Mouse (Mus musculus) ovary, postnatal 10 days (tissue): ENCODE measurements at regions not wholly inside any gene's neighbourhood (a gene's known extent, or its start where the extent isn't known, plus 50 kb on each side); places are given as distances from the start of the nearest gene placed in this dataset.

Experiments used
- DNase-seq: peaks from one replicate; pipeline ENCODE4 v3.0.0; 2022; ENCODE audit warnings: low spot score

DNA sequence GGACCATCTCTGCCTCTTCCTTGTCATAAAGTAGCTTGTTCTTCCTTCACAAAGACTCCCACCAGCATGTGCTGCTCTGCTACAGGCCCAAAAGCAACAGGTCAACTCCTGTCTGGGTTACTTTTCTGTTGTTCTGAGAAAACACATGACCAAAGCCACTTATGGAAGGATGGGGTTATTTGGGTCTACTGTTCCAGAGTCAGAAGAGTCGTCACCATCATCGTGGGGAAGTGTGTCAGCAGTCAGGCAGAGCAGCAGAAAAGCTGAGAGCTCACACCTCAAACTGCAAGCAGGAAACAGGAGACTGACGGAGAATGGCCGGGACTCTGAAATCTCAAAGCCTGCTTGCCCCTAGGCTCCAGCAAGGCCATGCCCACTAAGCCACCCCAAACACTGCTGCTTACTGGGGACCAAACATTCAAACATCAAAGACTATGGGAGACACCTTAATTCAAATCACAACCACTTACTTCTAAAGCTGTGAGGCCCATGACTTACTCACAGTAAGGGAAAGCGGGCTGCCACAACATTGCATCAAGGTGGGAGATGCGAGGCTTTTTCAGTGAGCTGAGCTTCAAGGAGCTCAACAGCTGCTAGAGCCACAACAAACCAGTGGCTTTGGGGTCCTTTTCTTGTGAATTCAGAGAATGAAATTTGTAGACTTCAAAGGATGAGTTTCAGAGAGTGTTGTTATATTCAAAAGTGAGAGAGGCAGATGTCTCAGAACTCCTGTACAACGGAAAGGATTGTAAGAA lies 96.6 kb upstream of the Hs6st1 start:
- no peak for DNase-seq

DNA sequence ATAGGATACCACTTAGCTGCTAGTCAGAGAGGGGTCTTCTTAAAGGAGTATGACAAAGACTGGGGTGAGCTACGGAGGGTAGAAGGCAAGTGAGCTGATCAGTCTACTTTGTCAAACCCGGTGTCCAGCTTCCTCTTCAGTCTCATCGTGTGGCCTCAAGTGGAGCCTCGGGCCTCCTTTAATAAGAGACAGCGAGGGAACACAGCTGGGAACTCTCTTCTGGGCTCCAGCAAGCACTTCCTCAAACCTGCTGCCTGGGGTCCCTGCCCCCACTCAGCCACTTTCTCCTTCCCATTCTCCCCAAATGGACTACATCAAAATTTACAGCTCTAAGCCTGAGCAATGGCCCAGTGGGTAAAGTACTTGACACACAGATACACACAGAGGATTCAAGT lies 96.0 kb upstream of the Hs6st1 start:
- no peak for DNase-seq

DNA sequence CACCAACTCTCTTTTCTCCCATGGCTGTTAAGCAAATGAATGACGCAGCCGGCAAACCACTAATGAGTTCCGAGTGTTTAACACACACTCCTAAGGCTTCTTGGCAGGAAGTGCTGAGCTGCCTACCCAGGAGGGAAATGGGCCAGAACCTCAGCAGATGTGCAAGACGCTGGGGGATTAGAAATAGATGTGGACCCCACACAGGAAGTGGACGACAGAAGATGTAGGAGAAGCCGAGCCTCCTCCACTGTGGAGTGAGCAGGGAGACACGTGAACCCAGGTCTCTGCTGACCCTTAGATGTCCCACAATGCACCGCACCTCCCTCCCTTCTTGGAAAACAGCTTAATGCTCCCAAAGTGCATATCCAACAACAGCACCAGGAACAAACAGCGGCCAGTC lies 94.8 kb upstream of the Hs6st1 start:
- no peak for DNase-seq

DNA sequence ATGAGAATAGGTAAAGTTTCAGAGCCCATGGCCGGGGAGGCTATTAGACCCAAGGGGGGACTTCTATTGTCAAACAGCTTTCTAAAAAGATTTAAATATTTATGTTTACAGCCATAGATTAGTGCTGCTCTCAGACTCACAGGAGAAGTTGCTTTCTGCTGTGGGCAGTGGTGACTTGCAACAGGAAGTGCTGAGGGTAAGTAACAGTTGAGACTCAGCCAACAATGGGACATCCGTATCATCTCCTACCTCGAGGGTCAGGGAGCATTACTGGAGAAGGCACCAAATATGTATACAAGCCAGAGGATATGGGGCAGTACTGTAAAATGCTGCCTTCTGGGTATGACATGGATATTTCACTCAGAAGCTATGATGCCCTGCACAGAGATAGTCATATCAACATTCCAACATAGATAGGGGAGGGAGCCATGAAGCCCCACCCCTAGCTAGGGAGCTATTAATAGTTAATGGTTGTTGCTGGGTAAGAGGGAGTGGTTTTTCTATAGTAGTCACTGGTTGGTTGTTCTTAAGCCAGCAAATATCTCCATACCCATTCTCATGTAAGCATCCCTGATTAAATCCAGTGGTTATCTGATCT lies 92.5 kb upstream of the Hs6st1 start:
- DNase-seq: no peak

DNA sequence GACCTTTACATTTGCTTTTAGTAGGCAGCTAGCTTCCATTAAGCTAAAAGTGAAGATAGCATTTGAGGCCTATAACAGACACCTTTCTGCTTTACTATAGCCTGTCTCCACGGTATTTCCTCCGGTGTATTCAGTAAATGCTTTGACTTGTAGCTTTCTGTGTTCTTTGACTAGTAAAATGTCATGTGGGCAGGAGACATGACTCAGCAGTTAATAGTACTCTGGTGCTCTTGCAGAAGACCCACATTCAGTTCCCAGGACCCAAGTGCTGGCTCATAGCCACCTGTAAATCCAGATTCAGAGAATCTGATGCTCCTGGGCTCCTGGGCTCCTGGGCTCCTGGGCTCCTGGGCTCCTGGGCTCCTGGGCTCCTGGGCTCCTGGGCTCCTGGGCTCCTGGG lies 91.7 kb upstream of the Hs6st1 start:
- no peak for DNase-seq

DNA sequence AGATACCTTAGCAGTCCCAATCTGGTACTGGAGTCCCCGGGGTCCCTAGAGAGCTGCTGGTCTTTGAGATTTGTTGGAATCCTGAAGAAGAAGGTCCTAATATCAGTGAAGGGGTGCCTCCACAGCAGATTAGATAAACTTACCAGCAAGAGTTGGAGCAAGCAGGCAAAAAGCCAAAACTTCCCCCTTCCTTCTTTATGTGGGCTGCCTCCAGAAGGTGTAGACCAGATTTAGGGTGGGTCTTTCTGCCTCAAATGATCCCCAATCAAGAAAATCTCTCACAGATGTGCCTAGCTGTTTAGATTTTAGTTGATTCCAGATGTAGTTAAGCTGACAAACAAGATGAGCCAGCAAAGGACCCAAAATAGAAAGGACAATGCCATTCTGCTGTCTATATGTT lies 90.1 kb upstream of the Hs6st1 start:
- DNase-seq: no peak

DNA sequence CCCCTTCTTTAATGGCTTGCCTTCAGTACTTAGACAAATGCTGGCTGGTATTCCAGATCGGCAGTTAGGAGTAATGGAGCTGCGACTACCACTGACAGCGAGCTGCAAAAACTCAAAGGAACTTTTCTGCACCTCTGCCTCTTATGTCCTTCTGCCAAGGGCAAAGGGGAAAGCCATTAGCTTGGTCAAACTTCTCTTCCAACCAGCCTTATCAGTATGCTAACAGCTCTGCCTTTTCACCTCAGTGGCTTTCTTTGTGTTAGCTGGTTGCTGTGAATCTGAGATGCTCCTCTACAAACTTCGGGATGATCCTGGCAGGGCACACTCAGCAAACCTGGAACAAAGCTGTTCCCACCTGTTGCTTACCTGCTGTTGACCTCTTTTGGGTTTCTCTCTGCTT lies 89.4 kb upstream of the Hs6st1 start:
- DNase-seq: no peak

DNA sequence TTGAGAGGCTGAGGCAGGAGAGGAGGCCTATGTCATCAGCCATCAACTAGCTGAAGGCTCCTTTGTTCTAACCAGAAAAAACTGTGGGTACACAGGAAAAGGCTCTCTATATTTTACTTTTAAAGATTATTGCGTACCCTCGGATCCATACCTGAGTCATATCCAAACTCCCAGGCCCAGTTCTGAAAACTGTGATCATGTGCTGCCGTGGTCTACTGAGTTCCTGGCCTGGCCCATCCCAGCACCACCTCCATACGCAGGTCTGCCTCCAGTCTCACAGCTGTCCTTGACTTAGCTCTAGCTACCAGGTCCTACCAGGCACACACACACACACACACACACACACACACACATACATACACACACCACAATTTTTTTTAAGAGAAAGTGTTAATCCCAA lies 87.0 kb upstream of the Hs6st1 start:
- no peak for DNase-seq

DNA sequence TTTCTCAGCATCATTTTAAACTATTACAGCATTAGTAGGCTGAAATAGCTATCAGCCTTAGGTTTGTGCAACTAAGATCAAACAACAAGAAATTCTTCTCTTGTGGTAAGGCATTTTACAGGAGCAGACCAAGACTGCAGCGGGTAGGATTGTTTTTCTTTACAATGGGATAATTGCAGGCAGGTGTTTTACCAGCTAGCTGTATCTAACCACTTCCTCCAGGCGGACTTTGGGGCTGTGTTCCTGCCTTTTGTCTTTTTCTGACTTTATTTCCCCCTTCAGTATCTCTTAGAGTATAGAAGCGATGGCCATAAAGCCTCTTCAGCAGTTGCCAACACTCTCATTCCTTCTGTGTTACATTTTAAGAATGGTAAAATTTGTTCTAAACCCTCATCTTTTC lies 84.8 kb upstream of the Hs6st1 start:
- no peak for DNase-seq

DNA sequence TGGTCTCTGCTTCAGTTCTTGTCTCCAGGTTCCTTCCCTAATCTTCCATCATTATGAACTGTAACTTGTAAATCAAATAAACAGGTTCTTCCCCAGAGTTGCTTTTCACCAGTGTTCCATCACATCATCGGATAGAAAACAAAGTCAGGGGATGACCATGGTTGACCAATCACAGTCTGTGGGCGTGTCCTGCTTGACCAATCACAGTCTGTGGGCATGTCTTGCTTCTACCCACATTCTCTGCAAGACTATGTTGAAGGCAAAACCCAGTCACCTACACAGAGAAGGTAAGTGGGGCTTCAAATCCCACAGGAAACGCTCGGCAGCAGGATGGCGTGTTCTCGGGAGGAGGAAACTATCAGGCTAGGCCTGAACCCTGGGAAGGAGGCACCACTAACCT lies 82.9 kb upstream of the Hs6st1 start:
- DNase-seq: no peak

DNA sequence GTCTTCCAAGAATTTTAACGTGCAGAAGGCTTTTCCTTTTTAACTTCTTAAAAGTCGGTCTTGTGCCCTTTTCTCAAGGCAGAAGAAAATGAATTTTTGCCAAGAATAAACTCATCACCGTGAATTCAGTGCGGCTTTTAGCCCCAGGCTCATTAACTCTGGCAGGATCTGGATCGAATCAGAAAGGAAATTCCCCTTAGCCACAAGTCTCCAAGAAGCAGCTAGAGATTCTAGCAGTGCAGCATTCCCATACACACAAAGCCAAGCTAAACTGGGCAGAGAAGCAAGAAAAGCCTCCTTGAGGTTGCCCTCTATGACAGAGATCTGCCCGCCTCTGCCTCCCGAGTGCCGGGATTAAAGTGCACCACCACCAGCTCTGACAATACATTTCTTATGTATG lies 81.5 kb upstream of the Hs6st1 start:
- no peak for DNase-seq

DNA sequence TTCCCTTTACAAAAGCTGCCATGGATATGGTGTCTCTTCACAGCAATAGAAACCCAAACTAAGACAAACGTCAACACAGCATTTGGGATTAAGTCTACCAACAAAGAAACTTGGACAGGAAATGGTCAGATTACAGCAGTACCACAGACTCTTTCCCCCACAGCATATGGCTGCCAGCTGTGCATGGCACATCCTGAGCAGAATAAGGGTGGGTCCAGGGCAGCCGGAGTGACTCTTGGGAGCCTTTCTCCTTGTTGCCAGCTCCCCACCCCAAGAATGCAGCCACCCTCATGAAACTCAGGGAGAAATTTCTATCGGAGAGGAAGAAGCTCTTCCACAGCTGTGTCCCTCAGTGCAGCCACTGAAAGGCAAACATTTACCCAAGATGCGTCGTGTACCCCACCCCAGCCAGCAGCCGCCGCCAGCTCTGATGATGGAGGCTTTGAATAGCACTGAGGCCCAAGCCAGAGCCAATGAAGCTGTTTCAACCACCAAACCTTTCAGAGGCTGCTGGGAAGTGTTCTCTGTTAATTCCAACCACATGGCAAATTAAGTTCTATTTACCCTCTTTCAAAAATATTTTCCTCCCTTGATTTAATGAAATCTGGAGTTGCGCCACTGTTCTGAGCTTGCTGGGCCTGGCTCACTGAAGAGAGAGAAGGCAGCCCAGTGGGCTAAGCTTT lies 75.8 kb upstream of the Hs6st1 start:
- DNase-seq: no peak

DNA sequence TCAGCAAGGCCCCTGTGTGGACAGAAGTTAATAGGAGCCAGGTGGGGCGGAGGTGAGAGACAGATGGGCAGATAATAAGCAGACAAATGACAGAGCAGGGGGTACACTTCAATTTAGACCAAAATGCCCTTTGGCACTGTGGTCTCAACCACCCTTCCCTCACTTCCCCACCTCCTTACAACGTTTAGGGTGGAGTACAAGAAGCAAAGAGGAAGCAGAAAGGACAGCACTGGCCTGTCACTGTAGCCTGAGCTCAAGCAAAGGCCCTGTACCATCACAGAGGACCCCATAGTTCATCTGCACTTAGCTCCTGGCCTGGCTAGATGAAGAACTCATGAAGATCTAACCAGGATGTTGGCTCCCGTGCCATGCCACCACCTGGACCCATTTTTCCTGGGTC lies 75.3 kb upstream of the Hs6st1 start:
- no peak for DNase-seq

DNA sequence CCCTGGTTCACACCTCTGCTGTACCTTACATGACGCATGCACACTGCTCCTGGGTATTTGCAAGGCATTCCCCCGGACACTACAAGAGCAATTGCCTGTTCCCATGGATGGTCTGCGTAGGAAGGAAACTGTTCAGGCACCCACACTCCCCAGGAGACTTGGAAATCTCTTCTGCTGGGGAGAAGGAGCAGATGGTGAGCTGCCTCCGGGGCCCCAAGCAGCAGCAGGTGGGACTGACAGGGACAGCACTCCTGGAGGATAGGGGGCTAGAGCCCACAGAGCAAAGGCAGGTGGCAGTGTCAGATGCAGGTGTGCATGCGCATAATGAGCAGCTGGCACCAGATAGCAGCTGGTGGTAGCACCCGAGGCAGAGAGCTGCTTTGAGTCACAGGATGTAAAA lies 72.5 kb upstream of the Hs6st1 start:
- no peak for DNase-seq

DNA sequence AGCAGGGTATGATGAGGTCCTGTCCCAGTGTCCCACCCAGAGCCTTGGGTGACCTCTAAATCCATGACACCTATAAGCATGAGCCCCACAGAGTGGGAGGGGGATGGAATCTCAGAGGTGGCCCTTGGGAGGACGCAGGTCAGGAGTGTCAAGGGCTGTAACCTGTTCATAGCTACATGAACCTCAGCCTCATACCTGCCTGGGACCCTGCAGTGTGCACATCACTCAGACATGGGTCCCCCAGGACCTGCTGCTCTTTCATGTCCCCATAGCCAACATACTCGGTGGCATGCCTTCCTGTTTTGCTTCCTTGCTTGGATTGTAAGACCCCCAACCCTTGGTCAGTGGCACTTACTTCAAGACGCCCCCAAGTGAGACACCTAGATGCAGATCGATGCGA lies 66.9 kb upstream of the Hs6st1 start:
- DNase-seq: no peak

DNA sequence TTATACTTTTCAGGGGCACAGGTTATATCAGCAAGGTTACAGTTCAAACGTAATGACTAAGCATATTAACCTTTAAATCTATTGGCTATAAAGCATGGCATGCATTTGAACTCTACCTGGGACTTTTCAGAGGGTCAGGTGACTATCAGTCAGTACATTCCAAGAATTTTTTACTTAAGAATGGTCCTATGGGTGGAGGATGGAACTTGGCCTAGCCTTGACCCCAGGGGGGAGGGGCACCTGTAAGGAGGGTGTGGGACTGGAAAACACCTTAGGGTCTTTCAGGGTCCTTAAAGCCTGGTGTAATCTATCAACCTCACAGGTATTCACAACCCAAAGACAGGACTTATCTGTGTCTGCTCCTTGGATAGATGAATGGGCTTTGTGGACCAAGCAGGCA lies 66.4 kb upstream of the Hs6st1 start:
- no peak for DNase-seq

DNA sequence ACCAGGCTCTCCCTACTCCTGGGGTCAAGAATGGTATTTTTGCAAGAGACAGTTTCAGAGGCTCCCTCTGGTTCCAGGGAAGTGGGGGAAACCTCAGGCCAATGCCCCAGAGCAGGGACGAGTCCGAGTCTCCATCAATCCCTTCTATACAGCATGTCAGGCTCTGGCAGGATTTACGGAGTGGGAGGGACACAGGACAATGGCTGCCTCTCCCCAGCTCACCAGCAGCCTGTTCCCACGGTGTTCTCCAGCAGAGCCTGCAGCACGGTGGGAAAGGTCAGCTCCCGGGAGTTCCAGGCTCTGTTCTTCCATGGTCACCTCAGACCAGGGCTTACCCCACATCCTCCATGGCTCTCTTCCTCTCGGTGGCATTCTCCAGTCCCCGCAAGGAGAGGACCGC lies 64.6 kb upstream of the Hs6st1 start:
- no peak for DNase-seq

DNA sequence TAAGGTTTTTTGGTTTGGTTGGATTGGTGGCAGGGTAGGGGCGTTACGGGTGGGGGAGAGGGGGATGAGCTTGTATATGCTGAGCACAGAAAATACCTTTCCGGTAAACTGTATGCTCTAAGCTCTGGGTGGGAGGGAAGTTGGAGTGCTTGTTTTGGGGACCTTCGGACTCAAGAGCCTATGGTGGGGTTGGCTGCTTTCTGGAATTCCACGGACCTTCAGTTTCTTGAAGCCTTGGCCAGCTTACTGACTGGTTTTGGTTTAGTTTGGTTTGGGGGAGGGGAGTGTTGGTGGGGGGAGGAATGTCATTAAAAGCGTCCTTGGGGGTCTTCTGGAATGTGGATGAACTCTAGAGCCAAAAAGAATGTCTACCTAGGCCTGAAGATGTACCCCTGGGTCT lies 59.6 kb upstream of the Hs6st1 start:
- DNase-seq: no peak

DNA sequence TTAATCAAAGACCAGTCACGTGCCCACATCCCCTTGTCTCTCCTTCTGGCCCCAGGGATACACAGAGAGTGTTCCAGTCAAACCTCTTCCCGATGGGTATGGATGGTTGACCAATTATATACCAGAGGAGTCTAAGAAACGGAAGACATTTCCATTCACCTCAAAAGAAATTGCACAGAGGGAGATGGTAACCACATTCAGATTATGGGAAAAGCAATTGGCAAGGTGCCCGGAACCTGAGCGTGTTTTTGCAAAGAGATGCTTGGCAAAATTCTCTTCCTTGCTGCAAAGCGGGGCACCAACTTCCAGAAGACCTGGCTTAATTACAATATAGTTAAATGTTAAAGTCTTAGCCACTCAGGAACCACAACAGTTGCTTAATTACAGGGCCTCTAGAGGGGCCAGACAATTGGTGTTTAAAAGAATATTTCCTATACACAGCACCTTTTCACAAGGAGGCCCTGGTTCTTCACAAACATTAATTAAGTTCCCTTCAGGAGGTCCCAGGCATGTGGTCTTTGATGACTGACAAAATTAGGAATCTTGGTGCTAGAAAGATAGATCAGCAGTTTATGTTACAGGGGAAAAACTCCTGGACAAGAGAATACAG lies 59.1 kb upstream of the Hs6st1 start:
- no peak for DNase-seq

DNA sequence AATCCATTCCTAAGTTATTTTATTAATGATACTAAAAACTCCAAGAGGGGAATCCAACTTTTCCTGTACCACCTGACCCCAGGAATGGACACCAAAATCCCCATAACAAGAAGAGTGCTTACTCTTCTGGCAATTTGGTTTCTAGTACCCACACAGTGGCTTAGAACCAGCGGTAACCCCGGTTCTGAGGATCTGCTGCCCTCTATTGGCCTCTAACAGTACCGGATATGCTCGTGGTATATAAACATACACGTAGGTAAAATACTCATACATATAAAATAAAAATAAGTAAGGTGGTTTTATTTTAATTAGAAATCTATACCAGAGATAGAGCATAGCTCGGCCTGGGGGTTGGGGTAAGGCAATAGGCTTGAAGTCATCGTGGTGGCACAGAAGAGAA lies 58.0 kb upstream of the Hs6st1 start:
- no peak for DNase-seq

DNA sequence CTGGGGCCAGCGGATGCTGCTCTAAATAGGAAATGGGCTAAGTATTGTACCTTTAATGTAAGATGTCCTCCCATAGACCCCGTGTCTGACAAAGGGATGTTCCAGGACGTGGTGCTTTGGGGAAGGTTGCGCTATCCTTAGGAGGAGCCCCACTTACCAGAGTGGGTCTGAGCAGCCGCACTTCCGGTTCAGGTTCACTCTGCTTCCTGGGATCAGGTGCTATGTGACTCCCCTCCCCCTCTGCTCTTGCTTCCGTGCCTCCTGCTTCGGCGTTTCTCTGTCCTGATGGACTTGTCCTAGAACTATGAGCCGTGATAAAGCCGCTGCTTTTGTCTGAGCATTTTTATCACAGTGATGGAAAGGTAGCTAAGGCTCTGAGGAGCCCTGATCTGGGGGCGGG lies 57.4 kb upstream of the Hs6st1 start:
- no peak for DNase-seq

DNA sequence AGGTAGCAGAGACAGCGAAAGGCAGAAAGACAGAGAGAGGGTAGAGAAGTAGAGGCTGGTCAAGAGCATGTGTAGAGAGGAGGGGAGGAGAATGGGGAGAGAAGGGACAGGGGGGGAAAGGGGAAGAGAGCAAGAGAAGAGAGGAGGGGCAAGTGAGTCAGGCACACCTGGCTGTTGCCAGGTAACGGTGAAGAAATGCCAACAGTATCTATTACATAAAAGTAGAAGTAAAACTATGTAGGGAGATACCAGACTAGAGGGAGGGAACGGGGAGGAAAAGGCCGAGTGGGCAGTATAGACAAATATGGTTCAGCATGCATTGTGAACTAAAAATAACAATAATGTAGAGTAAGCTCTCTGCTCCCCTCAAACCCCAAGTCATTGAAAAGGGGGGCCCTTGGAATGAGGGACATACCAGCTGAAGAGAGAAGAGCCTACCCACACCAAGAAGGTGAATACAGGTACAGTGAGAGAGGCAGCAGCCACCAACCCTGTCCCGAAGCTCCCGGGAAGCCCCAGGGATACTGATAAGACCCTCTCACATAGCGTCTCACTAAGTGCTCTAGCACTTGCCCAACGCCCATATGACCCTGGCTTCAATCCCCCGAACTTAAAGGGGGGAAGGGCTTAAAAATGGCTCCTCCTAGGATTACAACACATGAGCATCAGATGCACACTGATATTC lies 56.0 kb upstream of the Hs6st1 start:
- DNase-seq: no peak
